Mouse (Mus musculus) hindbrain, embryonic 16.5 days (tissue): ENCODE data around the gene Nos1. TPM values are rescaled to one million over a fixed set of nuclear protein-coding genes. Genes with fewer than 3 reads are reported as not detected.

Source experiments
- ATAC-seq: fragments of 200-750 bp; cut with Nextera tagmentation; 2 replicates; pipeline ENCODE4 v1.8.0; 2017; ENCODE audit warnings: moderate TSS enrichment, moderate library complexity
- H3K27ac ChIP-seq: fragments of 300-500 bp; sonication (generic); 2 replicates; pipeline ENCODE4 v1.5.1; 2014; ENCODE audit warnings: low read depth, mild to moderate bottlenecking, control low read depth, low read length, moderate library complexity
- H3K27me3 ChIP-seq: fragments of 300-500 bp; sonication (generic); replicated peaks from 2 replicates; pipeline ENCODE4 v1.6.1; 2014; ENCODE audit warnings: low read length; ENCODE audit not compliant: control insufficient read depth, insufficient read depth
- H3K36me3 ChIP-seq: fragments of 300-500 bp; sonication (generic); 2 replicates; pipeline ENCODE4 v1.6.1; 2014; ENCODE audit warnings: mild to moderate bottlenecking, low read length, moderate library complexity, mixed read lengths; ENCODE audit not compliant: control insufficient read depth, insufficient read depth
- H3K4me1 ChIP-seq: fragments of 300-500 bp; sonication (generic); 2 replicates; pipeline ENCODE4 v1.6.1; 2014; ENCODE audit warnings: low read depth, low read length; ENCODE audit not compliant: control insufficient read depth, insufficient read depth
- H3K4me2 ChIP-seq: fragments of 300-500 bp; sonication (generic); 2 replicates; pipeline ENCODE4 v1.6.1; 2014; ENCODE audit warnings: mild to moderate bottlenecking, low read length, control low read depth, moderate library complexity
- H3K4me3 ChIP-seq: fragments of 300-500 bp; sonication (generic); 2 replicates; pipeline ENCODE4 v1.5.1; 2014; ENCODE audit warnings: mild to moderate bottlenecking, low read length, control low read depth, moderate library complexity
- H3K9ac ChIP-seq: fragments of 300-500 bp; sonication (generic); 2 replicates; pipeline ENCODE4 v1.6.1; 2014; ENCODE audit warnings: low read depth, mild to moderate bottlenecking, control low read depth, low read length, moderate library complexity
- H3K9me3 ChIP-seq: fragments of 300-500 bp; sonication (generic); 2 replicates; pipeline ENCODE4 v1.6.1; 2014; ENCODE audit warnings: mild to moderate bottlenecking, low read length, moderate library complexity; ENCODE audit not compliant: control insufficient read depth
- WGBS: fragments of 180-500 bp; shearing (Covaris S2); extraction: QIAGEN DNeasy Blood & Tissue Kit; methylation state at CpG from one replicate; pipeline ENCODE4 v1.1.7; 2014; 5-methylcytosine and 5-hydroxymethylcytosine counted together
- polyA plus RNA-seq: library from polyadenylated mRNA; unstranded; fragments of >200 nt; fragmentation: Nextera tagmentation; extraction: Ambion mirVana; gene quantifications from 2 replicates; pipeline ENCODE4 v1.2.1, GENCODE M21; 2015

Gene Nos1
- polyA plus RNA-seq, 1 experiment from 2014 or later = 2.8 TPM

GRCm38 (mm10) chr5:117790071-117790470 is 9.2 kb downstream of the Nos1 start:
- Histone ChIP-seq H3K4me2 (no peak overlapping the region), H3K4me1 (no peaks in the 10 kb centered on the region), H3K27ac (no peak overlapping the region), H3K9me3 (no peaks in the 10 kb centered on the region), H3K36me3 (no peaks in the 10 kb centered on the region), H3K9ac (no peak overlapping the region), H3K4me3 (no peak overlapping the region), H3K27me3 (no peaks in the 10 kb centered on the region)
- 66% methylated on average over 6 of the region's 6 CpGs for WGBS
- ATAC-seq = no peak

- Histone ChIP-seq H3K4me1 (no peaks in the 10 kb centered on the region), H3K4me3 (no peak overlapping the region), H3K4me2 (no peak overlapping the region), H3K27me3 (no peaks in the 10 kb centered on the region), H3K9me3 (no peaks in the 10 kb centered on the region), H3K36me3 (no peaks in the 10 kb centered on the region), H3K9ac (no peak overlapping the region), H3K27ac (no peak overlapping the region)
- WGBS = 63% methylated on average over 14 of the region's 14 CpGs
- no peak for ATAC-seq
These were observed 11.0 kb downstream of the Nos1 start for GRCm38 (mm10) chr5:117791875-117792274.

GRCm38 (mm10) chr5:117800849-117801248 is 20.0 kb downstream of the Nos1 start:
- H3K9me3 ChIP-seq = no peaks in the 10 kb centered on the region
- no peaks in the 10 kb centered on the region for H3K4me1 ChIP-seq
- no peak overlapping the region for H3K27ac ChIP-seq
- H3K27me3 ChIP-seq = no peaks in the 10 kb centered on the region
- ATAC-seq = no peak
- H3K9ac ChIP-seq = no peak overlapping the region
- H3K4me2 ChIP-seq = no peak overlapping the region
- WGBS = 80% methylated on average over 9 of the region's 9 CpGs
- H3K36me3 ChIP-seq = no peaks in the 10 kb centered on the region
- no peak overlapping the region for H3K4me3 ChIP-seq

GRCm38 (mm10) chr5:117802071-117802521 is 21.3 kb downstream of the Nos1 start:
- Histone ChIP-seq H3K9ac (no peak overlapping the region), H3K4me2 (no peak overlapping the region), H3K4me1 (no peaks in the 10 kb centered on the region), H3K27me3 (no peaks in the 10 kb centered on the region), H3K36me3 (no peaks in the 10 kb centered on the region), H3K27ac (no peak overlapping the region), H3K9me3 (no peaks in the 10 kb centered on the region), H3K4me3 (no peak overlapping the region)
- no peak for ATAC-seq
- WGBS = 75% methylated on average over 11 of the region's 11 CpGs

GRCm38 (mm10) chr5:117803551-117803950 is 22.7 kb downstream of the Nos1 start:
- Histone ChIP-seq H3K36me3 (no peaks in the 10 kb centered on the region), H3K27me3 (no peaks in the 10 kb centered on the region), H3K4me3 (no peak overlapping the region), H3K9ac (no peak overlapping the region), H3K4me2 (no peak overlapping the region), H3K9me3 (no peaks in the 10 kb centered on the region), H3K4me1 (no peaks in the 10 kb centered on the region), H3K27ac (no peak overlapping the region)
- WGBS = 68% methylated on average over 7 of the region's 7 CpGs
- no peak for ATAC-seq

GRCm38 (mm10) chr5:117810930-117811329 is 30.1 kb downstream of the Nos1 start:
- Histone ChIP-seq H3K4me2 (no peak overlapping the region), H3K9ac (no peak overlapping the region), H3K27ac (no peak overlapping the region), H3K4me1 (no peaks in the 10 kb centered on the region), H3K27me3 (no peaks in the 10 kb centered on the region), H3K4me3 (no peak overlapping the region), H3K36me3 (no peaks in the 10 kb centered on the region), H3K9me3 (no peaks in the 10 kb centered on the region)
- 87% methylated on average over 7 of the region's 7 CpGs for WGBS
- ATAC-seq = no peak

GRCm38 (mm10) chr5:117818800-117819199 is 38.0 kb downstream of the Nos1 start:
- H3K27ac ChIP-seq = no peak overlapping the region
- H3K4me2 ChIP-seq = no peak overlapping the region
- H3K4me3 ChIP-seq = no peak overlapping the region
- no peaks in the 10 kb centered on the region for H3K9me3 ChIP-seq
- no peaks in the 10 kb centered on the region for H3K4me1 ChIP-seq
- H3K27me3 ChIP-seq = no peaks in the 10 kb centered on the region
- no peaks in the 10 kb centered on the region for H3K36me3 ChIP-seq
- WGBS = 56% methylated on average over 6 of the region's 6 CpGs
- H3K9ac ChIP-seq = no peak overlapping the region
- ATAC-seq = 0 out of 2 replicates have a peak, but pooled peaks have one; percentile 30

GRCm38 (mm10) chr5:117820445-117820844 is 39.6 kb downstream of the Nos1 start:
- no peak overlapping the region for H3K4me3 ChIP-seq
- H3K9me3 ChIP-seq = no peaks in the 10 kb centered on the region
- no peaks in the 10 kb centered on the region for H3K27me3 ChIP-seq
- no peak for ATAC-seq
- no peak overlapping the region for H3K9ac ChIP-seq
- no peak overlapping the region for H3K27ac ChIP-seq
- WGBS = 78% methylated on average over 7 of the region's 7 CpGs
- H3K4me1 ChIP-seq = no peaks in the 10 kb centered on the region
- no peaks in the 10 kb centered on the region for H3K36me3 ChIP-seq
- no peak overlapping the region for H3K4me2 ChIP-seq

GRCm38 (mm10) chr5:117823811-117824210 is 43.0 kb downstream of the Nos1 start:
- Histone ChIP-seq H3K9ac (no peak overlapping the region), H3K27me3 (no peaks in the 10 kb centered on the region), H3K9me3 (no peaks in the 10 kb centered on the region), H3K27ac (no peak overlapping the region), H3K4me3 (no peak overlapping the region), H3K4me1 (no peaks in the 10 kb centered on the region), H3K4me2 (no peak overlapping the region), H3K36me3 (no peaks in the 10 kb centered on the region)
- ATAC-seq = no peak
- 94% methylated on average over 9 of the region's 9 CpGs for WGBS

GRCm38 (mm10) chr5:117824486-117824885 is 43.7 kb downstream of the Nos1 start:
- ATAC-seq = no peak
- H3K9me3 ChIP-seq = no peaks in the 10 kb centered on the region
- no peak overlapping the region for H3K4me2 ChIP-seq
- H3K9ac ChIP-seq = no peak overlapping the region
- no peaks in the 10 kb centered on the region for H3K27me3 ChIP-seq
- H3K36me3 ChIP-seq = no peaks in the 10 kb centered on the region
- no peak overlapping the region for H3K4me3 ChIP-seq
- H3K4me1 ChIP-seq = no peaks in the 10 kb centered on the region
- 82% methylated on average over 5 of the region's 5 CpGs for WGBS
- H3K27ac ChIP-seq = no peak overlapping the region
